Mouse (Mus musculus) heart, adult 11 months (tissue): ENCODE measurements at regions not wholly inside any gene's neighbourhood (a gene's known extent, or its start where the extent isn't known, plus 50 kb on each side); places are given as distances from the start of the nearest gene placed in this dataset.
"Not testable (repeated sequence)": the region's sequence is repeated elsewhere in the genome, so short reads cannot be mapped to it uniquely, and the experiment has no call there.

ENCODE experiments used
- DNase-seq: peaks from one replicate; pipeline ENCODE4 v3.0.0; 2022

GRCm38 (mm10) chr17:62286086-62287080 is 594.7 kb downstream of the Efna5 start:
- DNase-seq, result no peak

GRCm38 (mm10) chr17:62280201-62280600 is 600.9 kb downstream of the Efna5 start:
- DNase-seq, result no peak

GRCm38 (mm10) chr17:62271399-62271798 is 609.7 kb downstream of the Efna5 start:
- no peak for DNase-seq

- DNase-seq, result no peak
These were observed 611.8 kb downstream of the Efna5 start for GRCm38 (mm10) chr17:62269279-62269678.

- no peak for DNase-seq
These were observed 627.7 kb downstream of the Efna5 start for GRCm38 (mm10) chr17:62253448-62253847.

GRCm38 (mm10) chr17:62248011-62248410 is 633.1 kb downstream of the Efna5 start:
- DNase-seq, result no peak

- no peak for DNase-seq
These were observed 634.5 kb downstream of the Efna5 start for GRCm38 (mm10) chr17:62246650-62247049.

GRCm38 (mm10) chr17:62230939-62231338 is 650.2 kb downstream of the Efna5 start:
- no peak for DNase-seq

GRCm38 (mm10) chr17:62210441-62211025 is 670.6 kb downstream of the Efna5 start:
- DNase-seq, result no peak

- DNase-seq, result no peak
These were observed 678.5 kb downstream of the Efna5 start for GRCm38 (mm10) chr17:62202658-62203057.

GRCm38 (mm10) chr17:62200491-62200890 is 680.6 kb downstream of the Efna5 start:
- DNase-seq, result no peak

- DNase-seq, result no peak
These were observed 681.6 kb downstream of the Efna5 start for GRCm38 (mm10) chr17:62199559-62199958.

GRCm38 (mm10) chr17:62178612-62179210 is 702.4 kb downstream of the Efna5 start:
- DNase-seq, result no peak

GRCm38 (mm10) chr17:62176336-62176735 is 704.8 kb downstream of the Efna5 start:
- no peak for DNase-seq

GRCm38 (mm10) chr17:62172305-62172704 is 708.8 kb downstream of the Efna5 start:
- DNase-seq, result no peak

GRCm38 (mm10) chr17:62171532-62171931 is 709.6 kb downstream of the Efna5 start:
- no peak for DNase-seq

GRCm38 (mm10) chr17:62161457-62161856 is 719.7 kb downstream of the Efna5 start:
- no peak for DNase-seq

GRCm38 (mm10) chr17:62160301-62160700 is 720.8 kb downstream of the Efna5 start:
- DNase-seq, result no peak

GRCm38 (mm10) chr17:62135050-62135449 is 746.1 kb downstream of the Efna5 start:
- DNase-seq, result no peak

- DNase-seq, result not testable (repeated sequence)
These were observed 769.4 kb downstream of the Efna5 start for GRCm38 (mm10) chr17:62111703-62112102.

GRCm38 (mm10) chr17:62109052-62109451 is 772.1 kb downstream of the Efna5 start:
- DNase-seq, result no peak

- no peak for DNase-seq
These were observed 797.8 kb downstream of the Efna5 start for GRCm38 (mm10) chr17:62083281-62083680.

GRCm38 (mm10) chr17:62077604-62078003 is 803.5 kb downstream of the Efna5 start:
- no peak for DNase-seq

- no peak for DNase-seq
These were observed 816.2 kb downstream of the Efna5 start for GRCm38 (mm10) chr17:62064939-62065338.
